Mouse (Mus musculus) A20 (cell line): Measurements from ENCODE around the gene Smarcc1.

Experiments used
- DNase-seq: peaks from one replicate; pipeline ENCODE4 v3.0.0-alpha.2; 2011; ENCODE audit warnings: low read depth, low spot score

Gene Smarcc1

DNA sequence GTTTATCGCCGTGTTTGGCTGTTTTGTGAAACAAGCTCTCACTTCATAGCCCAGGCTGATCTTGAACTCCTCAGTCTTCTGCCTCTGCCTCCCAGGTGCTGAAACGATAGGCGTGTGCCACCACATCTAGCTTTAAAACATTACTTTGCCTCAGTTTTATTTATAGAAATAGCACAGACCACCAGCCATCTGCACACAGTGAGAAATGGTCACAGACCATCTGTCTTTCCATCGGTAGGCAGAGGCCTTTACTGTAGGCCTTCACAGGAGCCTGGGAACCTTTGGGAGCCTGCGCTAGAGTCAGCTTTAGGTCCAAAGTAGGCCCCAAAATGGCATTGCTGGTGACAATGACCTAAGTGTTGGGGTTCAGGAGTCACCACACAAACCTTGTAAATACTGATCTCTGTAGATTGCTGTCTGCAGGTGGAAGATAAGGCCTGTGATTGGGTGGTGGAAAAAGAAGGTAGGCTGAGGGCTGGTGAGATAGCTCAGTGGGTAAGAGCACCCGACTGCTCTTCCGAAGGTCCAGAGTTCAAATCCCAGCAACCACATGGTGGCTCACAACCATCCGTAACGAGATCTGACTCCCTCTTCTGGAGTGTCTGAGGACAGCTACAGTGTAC is 166.7 kb downstream of the Smarcc1 start:
- DNase-seq, result no peak

DNA sequence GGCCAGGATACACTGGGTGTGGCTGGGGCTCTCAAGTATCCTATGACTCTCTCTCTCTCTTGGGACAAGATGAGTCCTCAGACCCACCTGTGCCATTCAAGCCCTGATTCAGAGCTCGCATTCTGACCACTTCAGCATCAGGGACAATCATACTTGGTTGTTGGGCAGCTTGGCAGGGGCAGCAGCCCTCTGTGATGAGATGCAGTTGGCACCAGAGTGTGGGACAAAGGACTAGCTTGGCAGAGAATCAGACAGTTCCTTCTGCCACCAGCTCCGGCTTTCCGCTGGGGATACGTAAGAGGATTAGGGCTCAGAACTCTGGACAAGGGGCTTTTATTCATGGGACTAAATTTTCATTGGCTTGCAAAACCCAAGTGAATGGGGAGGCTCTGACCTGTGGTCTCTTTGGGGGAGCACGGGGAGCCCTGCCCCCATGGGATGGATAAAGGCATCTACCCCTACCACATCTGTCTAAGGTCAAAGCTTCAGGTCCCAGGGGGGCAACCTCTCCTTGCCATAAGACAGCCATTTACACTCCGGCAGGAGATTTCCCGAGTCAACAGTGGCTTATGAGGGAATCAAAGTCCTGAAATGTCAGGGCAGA is 169.9 kb downstream of the Smarcc1 start:
- no peak for DNase-seq
